Mouse (Mus musculus) thymus, adult 2 months (tissue): ENCODE results near the gene Myo9b.

Experiments
- CTCF ChIP-seq: fragments of 200-500 bp; IDR thresholded peaks from 2 replicates; pipeline ENCODE4 v1.5.1; 2012; ENCODE audit warnings: mild to moderate bottlenecking, control low read depth, low read length, moderate library complexity, borderline replicate concordance; ENCODE audit not compliant: control insufficient read depth, poor library complexity, insufficient read depth; ENCODE audit errors: extremely low read depth
- POLR2A ChIP-seq: fragments of 200-500 bp; IDR thresholded peaks from 2 replicates; pipeline ENCODE4 v1.6.1; 2012; ENCODE audit warnings: mild to moderate bottlenecking, low read length, control low read depth, moderate library complexity; ENCODE audit not compliant: control insufficient read depth, poor library complexity, insufficient read depth; ENCODE audit errors: extremely low read depth

DNA sequence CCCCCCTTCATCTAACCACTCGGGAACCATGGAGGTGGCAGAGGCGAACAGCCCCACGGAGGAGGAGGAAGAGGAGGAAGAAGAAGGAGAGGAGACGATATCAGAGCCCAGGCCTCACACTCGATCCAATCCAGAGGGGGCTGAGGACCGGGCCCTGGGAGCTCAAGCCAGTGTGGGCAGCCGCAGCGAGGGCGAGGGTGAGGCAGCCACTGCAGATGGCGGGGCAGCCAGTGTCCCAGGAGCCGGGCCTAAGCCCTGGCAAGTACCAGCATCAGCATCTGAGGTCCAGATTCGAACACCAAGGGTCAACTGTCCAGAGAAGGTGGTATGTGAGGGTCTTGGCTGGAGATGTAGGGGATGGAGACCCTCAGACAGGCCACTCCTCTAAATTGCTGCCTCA, 125.2 kb downstream of the Myo9b start:
- TF ChIP-seq POLR2A (no peak), CTCF (no peak)
